Mouse (Mus musculus) c-Kit-positive CD71-negative TER-119-negative erythroid progenitor cells, embryonic 14.5 days (primary cell): ENCODE results near the gene Tmsb10.

Experiments
- DNase-seq: peaks from one replicate; pipeline ENCODE4 v3.0.0-alpha.2; 2013; ENCODE audit warnings: low read depth

The Tmsb10 gene

DNA sequence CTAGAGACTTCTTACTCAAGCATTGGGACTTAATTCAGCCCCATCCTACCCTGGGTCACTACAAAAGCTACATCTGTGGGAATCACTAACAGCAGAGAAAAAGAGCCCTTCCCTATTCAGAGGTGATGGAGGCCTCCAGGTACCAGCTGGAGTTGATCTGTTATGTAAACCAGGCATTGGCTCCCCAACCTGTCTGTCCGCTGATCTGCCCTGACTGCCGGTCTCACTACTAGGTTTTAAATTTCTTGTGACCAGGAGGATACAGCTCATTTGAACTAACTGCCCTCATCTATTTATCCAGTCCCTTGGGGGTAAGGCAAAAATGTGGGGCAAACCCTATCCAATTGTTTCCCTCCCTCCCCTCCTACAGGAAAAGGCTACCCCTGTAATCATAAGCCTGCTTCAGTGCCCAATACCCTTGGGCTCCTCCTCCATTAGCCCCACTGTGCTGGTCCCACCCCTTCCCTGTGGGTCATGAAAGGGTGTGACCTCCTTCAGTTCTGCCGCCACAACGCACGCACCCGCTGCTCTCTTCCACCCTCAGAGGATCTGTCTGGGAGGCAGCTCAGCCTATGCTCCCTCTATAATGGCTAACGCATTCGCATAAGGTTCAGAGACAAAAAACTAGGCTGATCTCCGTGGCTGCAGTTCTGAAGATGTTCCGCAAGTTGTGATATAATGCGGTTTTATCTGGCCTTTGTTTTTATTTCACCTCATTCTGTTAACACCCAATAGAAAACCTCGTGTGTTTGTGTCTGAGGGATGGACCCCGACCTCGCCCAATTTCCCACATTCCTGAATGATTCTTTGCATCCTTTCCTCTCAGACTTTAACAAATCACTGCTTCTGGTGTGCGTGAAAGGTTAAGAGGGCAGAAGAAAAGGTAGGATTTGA lies 2.1 kb downstream of the Tmsb10 start:
- DNase-seq: peak; percentile 51

DNA sequence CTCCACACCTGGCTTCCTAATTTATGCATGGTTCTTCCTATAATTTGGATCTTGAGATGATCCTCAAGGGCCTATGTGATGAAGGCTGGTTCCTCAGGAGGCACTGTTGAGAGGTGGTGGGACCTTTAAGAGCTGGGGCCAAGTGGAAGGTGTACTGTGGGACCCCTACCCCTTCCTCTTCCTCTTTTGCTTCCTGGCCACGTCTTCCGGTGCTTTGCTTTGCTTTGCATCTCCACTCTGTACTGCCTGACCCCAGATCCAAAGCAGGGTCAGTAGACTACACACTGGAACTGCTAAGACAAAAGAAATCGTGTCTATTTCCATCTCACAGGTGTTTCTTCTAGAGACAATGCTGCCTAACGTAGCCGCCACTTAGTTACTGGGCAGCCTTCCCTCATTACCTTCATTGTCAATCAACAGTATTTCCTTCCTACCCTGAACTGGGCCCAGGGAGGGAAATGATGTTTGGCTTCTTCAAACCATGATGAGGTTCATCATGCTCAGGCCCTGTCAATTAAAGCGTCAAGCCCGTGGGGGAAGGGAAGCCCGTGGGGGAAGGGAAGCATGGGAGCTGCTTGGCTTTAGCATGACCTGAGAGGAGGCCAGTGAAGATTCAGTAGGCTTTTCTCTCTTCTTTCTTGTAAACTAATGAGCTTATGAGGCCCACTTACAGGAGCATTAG lies 2.9 kb downstream of the Tmsb10 start:
- no peak for DNase-seq

DNA sequence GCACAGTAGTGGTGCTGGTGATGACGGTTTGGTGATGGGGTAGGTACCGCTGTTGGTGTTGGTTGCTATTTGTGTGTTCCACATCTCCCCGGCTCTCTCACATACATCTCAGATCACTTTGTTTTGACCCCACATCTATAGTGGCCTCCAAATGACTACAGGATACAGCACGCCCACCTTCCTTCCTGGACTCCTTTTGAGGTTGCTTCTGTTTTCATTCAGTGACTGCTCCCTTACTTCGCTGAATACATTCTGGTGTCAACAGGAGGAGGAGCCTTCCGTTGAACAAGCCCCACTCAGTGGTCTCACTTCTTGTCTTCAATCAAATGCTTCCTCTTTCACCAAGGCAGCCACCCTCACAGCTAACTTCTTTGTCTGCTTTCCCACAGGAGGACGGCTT lies 3.8 kb downstream of the Tmsb10 start:
- peak; percentile 61 for DNase-seq

DNA sequence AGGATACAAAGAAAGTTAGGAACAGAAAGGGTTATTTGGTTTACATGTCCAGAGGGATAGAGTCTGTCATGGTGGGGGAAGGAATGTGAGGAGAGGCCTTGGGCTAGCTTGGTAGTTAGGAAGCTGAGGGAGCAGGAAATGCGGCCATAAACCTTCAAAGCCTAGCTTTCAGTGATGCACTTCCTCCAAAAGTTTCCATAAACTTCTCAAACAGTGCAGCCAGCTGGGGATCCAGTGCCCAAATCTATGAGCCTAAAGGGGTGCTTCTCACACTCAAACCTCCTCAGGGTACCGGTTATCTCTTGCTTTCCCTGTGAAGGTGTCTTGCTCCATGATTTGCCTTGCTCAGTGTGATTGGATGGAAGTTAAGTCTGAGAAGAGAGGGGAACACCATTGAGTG lies 5.6 kb downstream of the Tmsb10 start:
- DNase-seq: no peak

DNA sequence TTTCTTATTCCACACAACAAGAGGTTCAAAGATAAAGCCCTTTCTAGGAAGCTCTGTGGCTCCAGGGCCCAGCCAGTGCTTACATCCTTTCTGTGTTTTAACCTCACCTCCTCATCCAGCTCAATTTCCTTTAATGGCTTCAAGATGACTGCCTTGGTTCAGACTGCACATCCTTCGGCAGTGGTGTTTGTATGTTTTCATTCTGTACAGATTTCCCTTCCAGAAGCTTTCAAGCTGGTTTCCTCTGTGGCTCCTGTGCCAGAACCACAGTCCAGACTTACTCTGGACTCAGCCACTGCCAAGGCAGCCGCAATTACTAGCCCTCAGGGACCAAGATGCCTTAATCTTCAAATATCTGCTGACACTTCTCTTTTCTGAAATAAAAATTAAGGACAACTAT lies 6.3 kb downstream of the Tmsb10 start:
- DNase-seq: no peak

DNA sequence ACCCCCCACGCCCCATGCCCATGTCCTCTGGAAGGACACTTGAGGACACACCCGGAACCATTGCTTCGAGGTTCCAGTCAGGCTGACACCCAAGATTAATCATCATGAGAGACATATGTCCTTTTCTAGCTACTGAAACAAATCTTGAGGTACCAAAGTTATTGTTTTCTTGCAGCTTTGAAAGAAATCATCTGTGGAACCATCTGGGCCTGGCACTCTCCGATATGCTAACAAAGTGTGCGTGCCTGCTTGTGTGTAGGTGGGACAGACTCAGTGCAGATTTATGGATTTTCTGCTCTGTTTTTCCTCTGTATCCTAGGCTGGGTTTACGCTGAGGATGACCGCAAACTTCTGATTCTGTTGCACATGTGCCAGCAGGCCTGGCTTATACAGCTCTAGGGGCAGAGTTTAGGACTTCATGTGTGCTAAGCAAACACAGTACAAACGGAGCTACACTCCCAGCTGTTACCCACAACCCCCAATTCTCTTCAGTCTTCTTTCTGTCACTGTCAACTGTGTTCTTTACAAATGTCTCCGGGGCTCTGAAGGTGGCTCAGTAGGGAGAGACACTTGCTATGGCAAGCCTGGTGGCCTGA lies 9.3 kb downstream of the Tmsb10 start:
- no peak for DNase-seq

DNA sequence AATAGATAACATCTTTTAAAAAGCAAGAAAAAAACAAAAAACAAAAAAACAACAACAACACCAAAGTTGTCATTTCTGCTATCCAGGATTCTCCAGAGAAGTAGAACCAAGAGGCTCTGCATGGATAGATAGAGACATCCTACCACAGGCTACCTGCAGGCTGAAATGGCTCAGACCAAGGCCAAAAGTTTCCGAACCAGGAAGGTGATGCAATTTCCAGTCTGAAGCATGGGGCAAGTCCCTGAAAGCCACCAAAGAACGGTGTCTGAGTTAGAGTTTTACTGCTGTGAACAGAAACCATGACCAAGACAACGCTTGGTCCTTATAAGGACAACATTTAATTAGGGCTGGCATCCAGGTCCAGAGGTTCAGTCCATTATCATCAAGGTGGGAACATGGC lies 10.2 kb downstream of the Tmsb10 start:
- no peak for DNase-seq

GRCm38 (mm10) chr6:72947960-72948359 lies 10.6 kb downstream of the Tmsb10 start:
- DNase-seq: no peak

DNA sequence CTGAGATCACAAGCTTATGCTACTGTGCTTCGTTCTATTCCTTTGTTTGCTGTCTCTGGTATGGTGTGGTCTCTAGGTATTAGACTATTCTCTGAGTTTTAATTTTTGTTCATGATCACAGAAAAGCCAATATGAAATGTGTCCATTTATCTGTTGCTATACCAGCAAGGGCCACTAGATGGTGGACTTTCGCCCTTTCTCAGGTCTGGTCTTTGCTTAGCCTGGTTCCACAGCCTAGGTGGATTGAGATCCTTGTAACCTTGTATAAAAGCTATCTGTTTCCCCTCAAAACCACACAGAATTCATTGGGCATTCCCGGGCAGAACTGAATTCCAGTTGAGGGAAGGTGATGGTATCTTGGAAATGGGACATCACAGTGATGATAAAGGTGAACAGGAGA lies 18.1 kb downstream of the Tmsb10 start:
- peak; percentile 60 for DNase-seq

DNA sequence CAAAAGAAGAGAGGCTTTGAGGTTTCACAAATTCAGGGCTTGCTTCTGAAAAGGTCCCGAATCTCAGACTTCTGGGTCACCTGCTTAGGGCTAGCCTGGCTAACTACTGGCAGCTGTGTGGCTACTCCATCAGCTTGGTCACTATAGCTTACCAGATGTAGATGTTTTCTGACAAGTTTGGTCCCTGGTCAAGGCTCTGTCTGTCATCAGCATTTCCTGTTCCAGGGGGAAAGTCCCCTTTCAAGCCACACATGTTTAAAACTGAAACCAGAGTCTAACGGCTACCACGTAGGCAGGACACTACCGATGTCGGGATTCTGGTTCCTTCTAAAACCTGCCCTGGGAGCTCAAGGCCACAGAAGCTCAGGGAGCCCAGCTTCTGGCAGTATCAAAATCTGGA lies 20.7 kb downstream of the Tmsb10 start:
- no peak for DNase-seq

- no peak for DNase-seq
Observed at GRCm38 (mm10) chr6:72937430-72937829, 21.1 kb downstream of the Tmsb10 start.

- no peak for DNase-seq
Observed at GRCm38 (mm10) chr6:72932955-72933354, 25.6 kb downstream of the Tmsb10 start.

DNA sequence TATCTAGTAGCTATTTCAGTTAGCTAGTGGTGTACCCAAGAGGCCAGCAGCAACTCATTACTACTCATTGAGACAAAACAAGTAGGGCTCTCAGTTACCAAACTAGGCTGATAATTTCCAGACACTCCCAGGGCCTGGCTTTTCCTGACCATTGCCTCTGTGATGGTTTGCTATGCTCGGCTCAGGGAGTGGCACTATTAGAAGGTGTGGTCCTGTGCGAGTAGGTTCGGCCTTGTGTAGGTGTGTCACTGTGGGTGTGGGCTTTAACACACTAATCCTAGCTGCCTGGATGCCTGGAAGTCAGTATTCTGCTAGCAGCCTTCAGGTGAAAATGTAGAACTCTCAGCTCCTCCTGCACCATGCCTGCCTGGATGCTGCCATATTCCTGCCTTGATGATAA lies 27.0 kb downstream of the Tmsb10 start:
- no peak for DNase-seq

DNA sequence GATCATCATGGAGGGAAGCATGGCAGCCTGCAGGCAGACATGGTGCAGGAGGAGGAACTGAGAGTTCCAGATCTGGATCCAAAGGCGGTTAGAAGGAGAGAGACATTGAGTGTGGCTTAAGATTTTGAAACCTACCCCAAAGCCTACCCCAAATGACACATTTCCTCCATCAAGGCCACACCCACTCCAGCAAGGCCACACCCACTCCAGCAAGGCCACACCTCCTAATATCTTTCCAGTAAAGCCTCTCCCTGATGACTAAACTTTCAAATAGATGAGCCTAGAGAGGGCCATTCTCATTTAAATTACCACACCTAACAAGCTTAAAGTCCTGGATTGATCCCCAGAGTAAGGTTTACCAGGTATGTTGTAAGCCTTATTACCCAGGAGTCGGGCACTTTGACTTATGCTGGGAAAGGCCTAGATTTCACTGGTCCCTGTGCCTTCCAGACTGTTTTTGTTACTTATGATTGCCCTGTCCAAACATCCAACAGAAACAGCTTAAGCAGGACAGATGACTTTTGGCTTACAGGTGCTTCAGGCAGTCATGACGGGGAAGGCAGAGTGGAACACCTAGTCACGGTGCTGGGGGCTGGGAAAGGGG lies 28.7 kb downstream of the Tmsb10 start:
- no peak for DNase-seq

- DNase-seq: peak; percentile 30
Observed at GRCm38 (mm10) chr6:72926755-72927482, 31.6 kb downstream of the Tmsb10 start.

DNA sequence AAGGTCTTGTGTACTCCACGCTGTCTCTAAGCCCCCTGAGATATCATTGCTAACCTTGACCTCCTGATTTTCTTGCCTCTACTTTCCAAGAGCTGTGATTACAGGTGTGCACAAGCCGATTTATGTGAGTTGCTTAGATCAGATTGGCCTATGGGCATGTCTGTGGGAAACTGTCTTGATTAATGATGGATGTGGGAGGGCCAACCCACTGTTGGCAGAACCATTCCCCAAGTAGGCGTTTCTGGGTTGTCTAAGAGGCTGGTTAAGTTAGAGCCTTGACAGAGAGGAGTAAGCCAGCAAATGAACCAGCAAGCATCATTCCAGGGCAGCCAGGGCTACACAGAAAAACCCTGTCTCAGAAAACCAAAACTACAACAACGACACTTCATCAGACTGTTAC lies 32.5 kb downstream of the Tmsb10 start:
- DNase-seq: no peak

DNA sequence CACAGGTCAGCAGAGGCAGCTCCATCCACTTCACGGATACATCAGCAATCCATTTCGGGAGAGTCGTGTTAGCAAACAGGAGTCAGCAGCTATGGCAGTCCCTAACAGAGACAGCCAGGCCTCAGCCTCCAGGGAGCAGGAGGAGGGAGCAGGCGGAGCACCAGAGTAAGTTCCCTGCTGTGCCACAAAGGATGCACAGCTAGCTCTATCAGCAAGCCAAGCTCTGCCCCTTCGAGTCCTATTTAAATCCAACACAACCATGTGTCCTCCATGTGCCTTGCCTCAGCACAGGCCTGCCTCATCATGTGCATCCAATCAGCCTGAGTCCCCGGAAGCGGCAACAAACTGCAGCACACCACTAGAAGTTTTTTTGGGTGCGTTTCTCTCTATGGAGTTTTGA lies 35.2 kb downstream of the Tmsb10 start:
- no peak for DNase-seq

DNA sequence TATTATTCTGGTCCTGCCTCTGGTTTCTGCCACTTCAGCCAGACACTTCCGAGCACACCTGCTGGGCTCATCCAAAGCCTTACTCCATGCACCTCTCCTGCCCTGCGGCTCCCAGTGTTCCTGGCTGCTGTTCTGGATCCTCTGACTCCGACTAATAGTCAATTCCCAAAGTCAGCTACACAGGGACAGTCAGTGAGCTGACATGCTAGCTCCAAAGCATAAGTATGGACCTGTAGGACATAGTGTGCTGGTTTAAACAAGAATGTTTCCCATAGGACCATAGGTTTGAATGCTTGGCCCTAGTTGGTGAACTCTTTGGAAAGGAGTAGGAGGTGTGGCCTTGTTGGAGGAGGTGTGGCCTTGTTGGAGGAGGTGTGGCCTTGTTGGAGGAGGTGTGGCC lies 37.5 kb downstream of the Tmsb10 start:
- DNase-seq: no peak

DNA sequence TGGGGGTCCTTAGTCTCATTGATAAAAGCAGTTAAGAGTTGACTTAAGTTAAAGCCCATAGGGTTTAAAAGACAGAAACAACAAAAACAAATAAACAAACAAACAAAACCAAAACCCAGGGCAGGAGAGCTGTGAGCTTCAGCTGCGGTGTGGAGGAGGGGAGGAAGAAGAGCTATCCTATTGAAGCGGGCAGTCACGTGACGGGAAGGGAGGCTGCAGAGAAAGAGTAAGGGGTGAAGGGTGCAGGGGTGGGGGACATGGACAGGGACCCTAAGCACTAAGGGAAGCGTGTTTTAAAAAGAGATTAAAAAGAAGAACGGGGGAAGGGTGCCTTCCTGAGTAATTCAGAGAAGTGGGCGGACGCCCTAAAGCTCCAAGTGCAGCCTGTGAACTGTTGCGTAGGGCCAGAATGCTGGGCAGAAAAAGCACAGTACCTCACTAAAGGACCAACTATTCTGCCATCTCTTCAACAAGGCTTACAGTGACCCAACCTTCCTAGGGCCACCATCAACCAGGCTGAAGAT lies 40.0 kb downstream of the Tmsb10 start:
- DNase-seq: no peak

DNA sequence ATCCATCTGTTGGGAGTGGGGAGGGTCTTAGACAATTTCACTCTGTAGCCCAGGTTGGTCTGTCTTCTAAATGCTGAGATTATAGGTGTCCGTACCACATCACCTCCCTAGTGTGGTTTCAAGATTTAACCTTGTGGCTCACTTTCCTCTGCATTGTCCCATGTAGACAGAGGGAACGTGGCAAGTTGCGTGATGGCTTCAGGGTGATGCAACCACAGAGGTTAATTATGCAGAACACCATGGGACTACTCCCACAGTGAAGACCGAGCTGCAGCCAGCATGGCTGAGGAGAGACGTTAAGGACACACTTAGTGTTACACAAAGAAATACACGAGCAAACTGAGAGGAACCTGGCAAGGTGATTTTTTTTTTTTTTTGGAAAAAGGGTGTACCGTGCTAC lies 42.2 kb downstream of the Tmsb10 start:
- DNase-seq: no peak

GRCm38 (mm10) chr6:72914087-72914749 lies 44.3 kb downstream of the Tmsb10 start:
- DNase-seq: no peak
